Mouse (Mus musculus): ENCODE data around the gene Cacng3. TPM values are rescaled to one million over a fixed set of nuclear protein-coding genes. Genes with fewer than 3 reads are reported as not detected.

The Cacng3 gene
- polyA plus RNA-seq (2014; fragmentation: Nextera tagmentation; extraction: Ambion mirVana) = 0.31 and 0.39 TPM in 2 replicates

DNA sequence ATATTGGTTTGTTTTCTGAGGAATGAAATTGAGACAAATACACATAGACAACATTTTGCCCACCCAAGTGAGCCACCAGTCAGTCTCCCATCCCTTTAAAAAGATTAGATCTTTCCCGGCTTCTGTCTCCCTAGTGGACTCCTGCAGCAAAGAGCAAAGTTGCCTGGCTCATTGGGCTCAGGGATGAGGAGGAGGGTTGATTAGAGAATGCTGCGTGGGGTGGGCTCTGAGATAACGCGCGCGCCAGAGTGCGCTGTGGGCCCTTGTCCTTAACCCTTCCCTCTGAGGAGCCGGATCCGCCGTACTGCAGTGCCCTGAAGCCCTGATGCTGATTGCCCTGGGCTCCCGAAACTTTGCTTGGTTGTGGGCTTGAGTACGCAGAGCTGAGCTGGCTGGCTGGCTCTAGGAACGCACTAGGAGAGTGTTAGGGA is at the start of gene Cacng3:
TSS of gene Cacng3 (plus strand) at position 51 of the 431 bp plus-strand sequence.
- ATAC-seq (replicated peaks; ENCODE audit: low FRiP score, low TSS enrichment, low read depth) = no peak
- H3K27ac ChIP-seq (ENCODE audit: low read depth) = no peak within 1 kb of the TSS

GRCm38 (mm10) chr7:122622125-122622774 is 48.0 kb upstream of the Cacng3 start:
- DNase-seq (ENCODE audit: low spot score) (no peak), ATAC-seq (replicated peaks; ENCODE audit: low FRiP score, low TSS enrichment, low read depth) (no peak)
- H3K27ac ChIP-seq (ENCODE audit: low read depth) = no peak overlapping the region
- H3K36me3 ChIP-seq (ENCODE audit: control insufficient read depth, insufficient read depth, low read length) = no peaks in the 10 kb centered on the region
- H3K4me1 ChIP-seq (replicated peaks; ENCODE audit: control insufficient read depth, insufficient read depth, low read length) = no peaks in the 10 kb centered on the region
- no peaks in the 10 kb centered on the region for H3K27me3 ChIP-seq (replicated peaks; ENCODE audit: control insufficient read depth, insufficient read depth, low read length)
- H3K4me2 ChIP-seq (ENCODE audit: low read length) = no peak overlapping the region
- H3K9me3 ChIP-seq (ENCODE audit: control insufficient read depth, low read length) = no peaks in the 10 kb centered on the region
- no peak overlapping the region for H3K9ac ChIP-seq (ENCODE audit: low read length)
- WGBS = 48% methylated on average over 9 of the region's 9 CpGs
- no peak overlapping the region for H3K4me3 ChIP-seq (ENCODE audit: low read depth, low read length)

More for the DNA sequence above, at the start of gene Cacng3:
- H3K4me3 ChIP-seq (ENCODE audit: low read depth, low read length) = no peak within 1 kb of the TSS
- peaks cover 10% of the 10 kb centered on the region; the same call in 1 of the 2 replicates for H3K27me3 ChIP-seq (replicated peaks; ENCODE audit: control insufficient read depth, insufficient read depth, low read length)
- peak within 1 kb of the TSS; percentile 12; the same call in 1 of the 2 replicates for H3K4me2 ChIP-seq (ENCODE audit: low read length)
- H3K9me3 ChIP-seq (ENCODE audit: control insufficient read depth, low read length) = no peaks in the 10 kb centered on the region
- no peaks in the 10 kb centered on the region for H3K36me3 ChIP-seq (ENCODE audit: control insufficient read depth, insufficient read depth, low read length)
- no peak within 1 kb of the TSS for H3K9ac ChIP-seq (ENCODE audit: low read length)
- 15% methylated on average over 13 of the region's 13 CpGs for WGBS
- H3K4me1 ChIP-seq (replicated peaks; ENCODE audit: control insufficient read depth, insufficient read depth, low read length) = no peaks in the 10 kb centered on the region
- no peak for DNase-seq (ENCODE audit: low spot score)

DNA sequence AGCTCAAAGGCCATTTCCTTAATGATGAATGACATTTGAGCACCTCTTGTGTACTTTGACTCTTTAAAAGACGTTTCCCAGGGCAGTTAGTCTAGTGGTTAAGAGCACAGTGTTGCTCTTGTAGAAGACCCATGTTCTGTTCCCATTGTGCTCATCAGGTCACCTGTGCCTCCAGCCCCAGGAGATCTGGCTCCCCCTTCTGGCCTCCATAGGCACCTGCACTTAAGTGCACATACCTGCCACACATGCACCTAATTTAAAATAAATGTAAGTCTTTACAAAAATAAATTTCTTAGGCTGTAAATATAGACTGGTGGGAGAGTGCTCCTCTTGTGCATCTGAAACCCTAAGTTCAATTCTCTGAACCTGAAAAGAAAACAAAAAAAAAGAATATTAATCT is 46.5 kb upstream of the Cacng3 start:
- H3K27ac ChIP-seq (ENCODE audit: low read depth) = no peak overlapping the region
- no peak for DNase-seq (ENCODE audit: low spot score)
- no peak overlapping the region for H3K4me2 ChIP-seq (ENCODE audit: low read length)
- H3K27me3 ChIP-seq (replicated peaks; ENCODE audit: control insufficient read depth, insufficient read depth, low read length) = no peaks in the 10 kb centered on the region
- H3K36me3 ChIP-seq (ENCODE audit: control insufficient read depth, insufficient read depth, low read length) = no peaks in the 10 kb centered on the region
- H3K9me3 ChIP-seq (ENCODE audit: control insufficient read depth, low read length) = no peaks in the 10 kb centered on the region
- ATAC-seq (replicated peaks; ENCODE audit: low FRiP score, low TSS enrichment, low read depth) = no peak
- no peak overlapping the region for H3K9ac ChIP-seq (ENCODE audit: low read length)
- no peak overlapping the region for H3K4me3 ChIP-seq (ENCODE audit: low read depth, low read length)
- no peaks in the 10 kb centered on the region for H3K4me1 ChIP-seq (replicated peaks; ENCODE audit: control insufficient read depth, insufficient read depth, low read length)
- 28% methylated on average over 1 of the region's 1 CpGs for WGBS

DNA sequence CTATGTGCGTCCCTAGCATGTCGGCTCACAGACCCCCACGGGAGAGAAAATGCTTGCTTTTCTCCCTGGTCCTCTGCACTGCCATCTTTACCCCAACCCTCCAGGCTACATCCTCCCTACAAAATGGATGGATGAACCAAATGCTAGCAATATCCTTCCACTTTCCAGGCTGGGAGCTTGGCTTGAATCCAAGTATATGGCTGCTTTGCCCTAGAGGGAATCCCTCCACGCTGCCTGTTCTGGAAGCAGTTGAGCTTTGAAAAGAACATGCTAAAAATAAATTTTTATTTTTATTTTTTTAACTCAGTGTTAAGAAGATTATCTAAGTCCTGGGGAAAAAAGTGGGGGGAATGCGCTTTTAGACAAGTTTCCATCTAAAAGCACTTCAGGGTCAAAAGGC is 42.2 kb upstream of the Cacng3 start:
- Histone ChIP-seq H3K27ac (ENCODE audit: low read depth) (no peak overlapping the region), H3K9ac (ENCODE audit: low read length) (no peak overlapping the region), H3K4me2 (ENCODE audit: low read length) (no peak overlapping the region), H3K4me1 (replicated peaks; ENCODE audit: control insufficient read depth, insufficient read depth, low read length) (no peaks in the 10 kb centered on the region), H3K27me3 (replicated peaks; ENCODE audit: control insufficient read depth, insufficient read depth, low read length) (no peaks in the 10 kb centered on the region), H3K9me3 (ENCODE audit: control insufficient read depth, low read length) (no peaks in the 10 kb centered on the region), H3K36me3 (ENCODE audit: control insufficient read depth, insufficient read depth, low read length) (no peaks in the 10 kb centered on the region), H3K4me3 (ENCODE audit: low read depth, low read length) (no peak overlapping the region)
- ATAC-seq (replicated peaks; ENCODE audit: low FRiP score, low TSS enrichment, low read depth) (no peak), DNase-seq (ENCODE audit: low spot score) (no peak)
- 90% methylated on average over 5 of the region's 5 CpGs for WGBS

GRCm38 (mm10) chr7:122630386-122630785 is 39.9 kb upstream of the Cacng3 start:
- ATAC-seq (replicated peaks; ENCODE audit: low FRiP score, low TSS enrichment, low read depth) = no peak
- Histone ChIP-seq H3K4me2 (ENCODE audit: low read length) (no peak overlapping the region), H3K27me3 (replicated peaks; ENCODE audit: control insufficient read depth, insufficient read depth, low read length) (no peaks in the 10 kb centered on the region), H3K4me1 (replicated peaks; ENCODE audit: control insufficient read depth, insufficient read depth, low read length) (no peaks in the 10 kb centered on the region), H3K9me3 (ENCODE audit: control insufficient read depth, low read length) (no peaks in the 10 kb centered on the region), H3K9ac (ENCODE audit: low read length) (no peak overlapping the region), H3K36me3 (ENCODE audit: control insufficient read depth, insufficient read depth, low read length) (no peaks in the 10 kb centered on the region), H3K27ac (ENCODE audit: low read depth) (no peak overlapping the region), H3K4me3 (ENCODE audit: low read depth, low read length) (no peak overlapping the region)
- DNase-seq (ENCODE audit: low spot score) = no peak
- 88% methylated on average over 2 of the region's 2 CpGs for WGBS

DNA sequence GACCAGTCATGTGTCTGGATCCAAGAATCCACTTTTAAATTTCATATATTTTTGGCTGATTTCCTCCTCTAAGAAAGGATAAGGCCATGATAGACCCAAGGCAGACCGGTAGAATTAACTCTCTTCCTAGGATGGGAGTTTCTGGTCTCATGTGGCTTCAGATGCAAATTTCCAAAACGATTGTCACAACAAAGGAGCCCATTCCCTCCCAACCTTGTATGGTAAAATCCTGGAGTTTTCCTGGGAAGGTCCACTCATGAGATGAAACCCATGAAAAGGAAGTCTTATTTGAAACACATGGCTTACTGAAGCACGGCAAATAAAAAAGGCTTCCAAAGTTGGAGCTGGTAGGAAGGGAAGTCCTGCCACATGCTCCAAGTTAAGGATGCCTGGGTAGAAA is 39.1 kb upstream of the Cacng3 start:
- Histone ChIP-seq H3K4me1 (replicated peaks; ENCODE audit: control insufficient read depth, insufficient read depth, low read length) (no peaks in the 10 kb centered on the region), H3K4me2 (ENCODE audit: low read length) (no peak overlapping the region), H3K9me3 (ENCODE audit: control insufficient read depth, low read length) (no peaks in the 10 kb centered on the region), H3K36me3 (ENCODE audit: control insufficient read depth, insufficient read depth, low read length) (no peaks in the 10 kb centered on the region), H3K27ac (ENCODE audit: low read depth) (no peak overlapping the region), H3K4me3 (ENCODE audit: low read depth, low read length) (no peak overlapping the region), H3K9ac (ENCODE audit: low read length) (no peak overlapping the region), H3K27me3 (replicated peaks; ENCODE audit: control insufficient read depth, insufficient read depth, low read length) (no peaks in the 10 kb centered on the region)
- 71% methylated on average over 3 of the region's 3 CpGs for WGBS
- DNase-seq (ENCODE audit: low spot score) (no peak), ATAC-seq (replicated peaks; ENCODE audit: low FRiP score, low TSS enrichment, low read depth) (no peak)

DNA sequence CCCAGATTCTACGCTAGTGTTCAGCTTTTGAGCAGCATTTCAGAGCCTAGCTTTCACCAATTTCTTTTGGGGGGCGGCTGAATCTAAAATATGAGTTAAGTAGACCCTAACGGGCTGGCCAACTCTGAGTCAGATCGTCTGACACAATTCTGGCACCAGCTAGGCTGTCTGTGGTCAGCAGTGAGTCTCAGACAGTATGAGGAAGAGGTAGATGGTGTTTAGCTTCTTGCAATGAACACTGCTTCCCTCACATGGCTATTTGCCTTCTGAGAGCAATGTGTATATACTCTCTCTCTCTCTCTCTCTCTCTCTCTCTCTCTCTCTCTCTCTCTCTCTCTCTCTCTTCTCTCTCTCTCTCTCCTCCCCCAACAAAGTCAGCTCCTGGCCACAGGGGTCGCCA is 37.3 kb upstream of the Cacng3 start:
- Histone ChIP-seq H3K9me3 (ENCODE audit: control insufficient read depth, low read length) (no peaks in the 10 kb centered on the region), H3K9ac (ENCODE audit: low read length) (no peak overlapping the region), H3K4me1 (replicated peaks; ENCODE audit: control insufficient read depth, insufficient read depth, low read length) (no peaks in the 10 kb centered on the region), H3K27ac (ENCODE audit: low read depth) (no peak overlapping the region), H3K36me3 (ENCODE audit: control insufficient read depth, insufficient read depth, low read length) (no peaks in the 10 kb centered on the region), H3K4me2 (ENCODE audit: low read length) (no peak overlapping the region), H3K4me3 (ENCODE audit: low read depth, low read length) (no peak overlapping the region), H3K27me3 (replicated peaks; ENCODE audit: control insufficient read depth, insufficient read depth, low read length) (no peaks in the 10 kb centered on the region)
- ATAC-seq (replicated peaks; ENCODE audit: low FRiP score, low TSS enrichment, low read depth) = no peak
- DNase-seq (ENCODE audit: low spot score) = no peak
- WGBS = 79% methylated on average over 5 of the region's 5 CpGs

DNA sequence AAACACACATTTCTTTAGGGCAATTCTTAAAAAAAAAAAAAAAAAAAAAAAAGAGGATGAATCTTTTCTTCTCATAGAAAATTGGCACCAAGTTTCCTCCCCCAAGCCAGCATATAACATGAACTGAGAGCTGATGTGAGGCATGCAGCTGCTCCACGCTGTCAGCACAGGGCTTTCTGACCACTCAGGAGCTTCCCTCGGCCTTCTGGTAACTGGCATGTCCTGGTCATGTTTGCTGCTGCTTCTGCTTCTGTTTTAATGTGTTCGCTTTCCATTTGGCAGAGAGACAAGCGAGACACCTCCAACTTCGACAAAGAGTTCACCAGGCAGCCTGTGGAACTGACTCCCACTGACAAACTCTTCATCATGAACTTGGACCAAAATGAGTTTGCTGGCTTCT is 36.8 kb upstream of the Cacng3 start:
- Histone ChIP-seq H3K4me3 (ENCODE audit: low read depth, low read length) (no peak overlapping the region), H3K9ac (ENCODE audit: low read length) (no peak overlapping the region), H3K9me3 (ENCODE audit: control insufficient read depth, low read length) (no peaks in the 10 kb centered on the region), H3K36me3 (ENCODE audit: control insufficient read depth, insufficient read depth, low read length) (no peaks in the 10 kb centered on the region), H3K4me2 (ENCODE audit: low read length) (no peak overlapping the region), H3K4me1 (replicated peaks; ENCODE audit: control insufficient read depth, insufficient read depth, low read length) (no peaks in the 10 kb centered on the region), H3K27ac (ENCODE audit: low read depth) (no peak overlapping the region), H3K27me3 (replicated peaks; ENCODE audit: control insufficient read depth, insufficient read depth, low read length) (no peaks in the 10 kb centered on the region)
- no peak for DNase-seq (ENCODE audit: low spot score)
- no peak for ATAC-seq (replicated peaks; ENCODE audit: low FRiP score, low TSS enrichment, low read depth)
- 84% methylated on average over 5 of the region's 5 CpGs for WGBS

GRCm38 (mm10) chr7:122643676-122644075 is 26.6 kb upstream of the Cacng3 start:
- no peak overlapping the region for H3K9ac ChIP-seq (ENCODE audit: low read length)
- no peaks in the 10 kb centered on the region for H3K4me1 ChIP-seq (replicated peaks; ENCODE audit: control insufficient read depth, insufficient read depth, low read length)
- WGBS = 85% methylated on average over 8 of the region's 8 CpGs
- no peak overlapping the region for H3K27ac ChIP-seq (ENCODE audit: low read depth)
- DNase-seq (ENCODE audit: low spot score) = no peak
- no peak overlapping the region for H3K4me3 ChIP-seq (ENCODE audit: low read depth, low read length)
- H3K36me3 ChIP-seq (ENCODE audit: control insufficient read depth, insufficient read depth, low read length) = no peaks in the 10 kb centered on the region
- ATAC-seq (replicated peaks; ENCODE audit: low FRiP score, low TSS enrichment, low read depth) = no peak
- H3K4me2 ChIP-seq (ENCODE audit: low read length) = no peak overlapping the region
- H3K27me3 ChIP-seq (replicated peaks; ENCODE audit: control insufficient read depth, insufficient read depth, low read length) = no peaks in the 10 kb centered on the region
- no peaks in the 10 kb centered on the region for H3K9me3 ChIP-seq (ENCODE audit: control insufficient read depth, low read length)
